Mouse (Mus musculus): ENCODE results near the gene Ankrd11. TPM values are rescaled to one million over a fixed set of nuclear protein-coding genes. Genes with fewer than 3 reads are reported as not detected.
A peak's percentile ranks its signal among the peaks of the same experiment; 100 is the strongest.

Gene Ankrd11
- polyA plus RNA-seq, 1 experiment from 2014 or later: 47.4 TPM

GRCm38 (mm10) chr8:122916766-122917165 is 125.3 kb downstream of the Ankrd11 start:
- DNase-seq (ENCODE audit: low spot score): no peak
- H3K9ac ChIP-seq (ENCODE audit: low read length): no peak overlapping the region
- peaks cover 43% of the 10 kb centered on the region for H3K36me3 ChIP-seq (ENCODE audit: control insufficient read depth, insufficient read depth, low read length)
- peaks cover 17% of the 10 kb centered on the region for H3K4me1 ChIP-seq (replicated peaks; ENCODE audit: control insufficient read depth, insufficient read depth, low read length)
- H3K4me3 ChIP-seq (ENCODE audit: low read depth, low read length): no peak overlapping the region
- 65% methylated on average over 3 of the region's 3 CpGs for WGBS
- no peaks in the 10 kb centered on the region for H3K27me3 ChIP-seq (replicated peaks; ENCODE audit: control insufficient read depth, insufficient read depth, low read length)
- no peak for ATAC-seq (replicated peaks; ENCODE audit: low FRiP score, low TSS enrichment, low read depth)
- H3K27ac ChIP-seq (ENCODE audit: low read depth): no peak overlapping the region
- no peaks in the 10 kb centered on the region for H3K9me3 ChIP-seq (ENCODE audit: control insufficient read depth, low read length)
- H3K4me2 ChIP-seq (ENCODE audit: low read length): no peak overlapping the region

DNA sequence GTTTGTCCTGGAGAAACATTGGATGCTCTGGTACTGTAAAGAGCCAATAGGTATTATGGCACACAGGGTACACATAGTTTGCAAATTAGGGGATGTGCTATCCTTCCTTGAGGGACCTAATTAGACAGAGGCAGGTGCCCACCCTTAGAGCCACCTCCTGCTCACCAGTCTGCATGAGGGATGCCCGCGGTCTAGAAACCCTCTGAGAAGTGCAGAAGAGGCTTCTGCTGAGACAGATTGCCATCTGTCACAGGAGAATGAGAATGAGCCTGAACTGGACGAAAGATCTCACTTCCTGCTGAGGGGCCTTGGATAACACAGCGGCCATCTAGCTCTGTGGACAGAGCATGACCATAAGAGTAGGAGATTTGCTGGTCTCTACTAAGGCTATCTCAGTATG is 129.2 kb downstream of the Ankrd11 start:
- H3K27ac ChIP-seq (ENCODE audit: low read depth): no peak overlapping the region
- H3K4me2 ChIP-seq (ENCODE audit: low read length): no peak overlapping the region
- H3K27me3 ChIP-seq (replicated peaks; ENCODE audit: control insufficient read depth, insufficient read depth, low read length): no peaks in the 10 kb centered on the region
- no peak overlapping the region for H3K4me3 ChIP-seq (ENCODE audit: low read depth, low read length)
- H3K9me3 ChIP-seq (ENCODE audit: control insufficient read depth, low read length): no peaks in the 10 kb centered on the region
- 86% methylated on average over 4 of the region's 4 CpGs for WGBS
- H3K36me3 ChIP-seq (ENCODE audit: control insufficient read depth, insufficient read depth, low read length): peaks cover 51% of the 10 kb centered on the region
- peaks cover 8% of the 10 kb centered on the region for H3K4me1 ChIP-seq (replicated peaks; ENCODE audit: control insufficient read depth, insufficient read depth, low read length)
- ATAC-seq (replicated peaks; ENCODE audit: low FRiP score, low TSS enrichment, low read depth): no peak
- no peak overlapping the region for H3K9ac ChIP-seq (ENCODE audit: low read length)
- no peak for DNase-seq (ENCODE audit: low spot score)

DNA sequence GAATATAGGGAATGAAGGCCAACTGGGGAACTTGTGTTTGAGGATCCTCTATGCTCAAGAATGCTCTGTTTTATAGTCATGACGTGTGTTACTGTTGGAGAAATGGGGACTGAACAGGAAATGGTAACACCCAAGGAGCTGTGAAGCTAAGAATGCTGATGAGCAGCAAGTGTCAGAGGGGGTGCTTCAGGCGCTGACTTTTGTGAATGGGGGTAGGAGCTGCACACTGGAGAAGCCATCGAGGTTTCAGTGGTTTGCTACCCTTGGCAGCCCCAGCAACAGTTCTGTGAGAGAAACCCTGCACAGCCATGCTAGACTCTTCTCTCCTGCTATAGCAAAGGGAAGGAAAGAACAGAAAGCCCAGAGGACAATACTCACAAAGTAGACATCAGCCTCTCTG is 129.9 kb downstream of the Ankrd11 start:
- Histone ChIP-seq H3K9ac (ENCODE audit: low read length) (no peak overlapping the region), H3K36me3 (ENCODE audit: control insufficient read depth, insufficient read depth, low read length) (peaks cover 58% of the 10 kb centered on the region), H3K4me1 (replicated peaks; ENCODE audit: control insufficient read depth, insufficient read depth, low read length) (peaks cover under 1% of the 10 kb centered on the region; the same call in 1 of the 2 replicates), H3K27me3 (replicated peaks; ENCODE audit: control insufficient read depth, insufficient read depth, low read length) (no peaks in the 10 kb centered on the region), H3K4me2 (ENCODE audit: low read length) (no peak overlapping the region), H3K9me3 (ENCODE audit: control insufficient read depth, low read length) (no peaks in the 10 kb centered on the region), H3K27ac (ENCODE audit: low read depth) (no peak overlapping the region), H3K4me3 (ENCODE audit: low read depth, low read length) (no peak overlapping the region)
- DNase-seq (ENCODE audit: low spot score) (no peak), ATAC-seq (replicated peaks; ENCODE audit: low FRiP score, low TSS enrichment, low read depth) (no peak)
- 80% methylated on average over 3 of the region's 3 CpGs for WGBS

GRCm38 (mm10) chr8:122906463-122907021 is 135.5 kb downstream of the Ankrd11 start:
- Histone ChIP-seq H3K4me2 (ENCODE audit: low read length) (no peak overlapping the region), H3K9me3 (ENCODE audit: control insufficient read depth, low read length) (no peaks in the 10 kb centered on the region), H3K4me3 (ENCODE audit: low read depth, low read length) (no peak overlapping the region), H3K27ac (ENCODE audit: low read depth) (no peak overlapping the region), H3K9ac (ENCODE audit: low read length) (no peak overlapping the region), H3K36me3 (ENCODE audit: control insufficient read depth, insufficient read depth, low read length) (peaks cover 18% of the 10 kb centered on the region), H3K27me3 (replicated peaks; ENCODE audit: control insufficient read depth, insufficient read depth, low read length) (no peaks in the 10 kb centered on the region), H3K4me1 (replicated peaks; ENCODE audit: control insufficient read depth, insufficient read depth, low read length) (peaks cover 5% of the 10 kb centered on the region)
- WGBS: 40% methylated on average over 6 of the region's 6 CpGs
- ATAC-seq (replicated peaks; ENCODE audit: low FRiP score, low TSS enrichment, low read depth) (peak; percentile 82), DNase-seq (ENCODE audit: low spot score) (peak; percentile 87)

GRCm38 (mm10) chr8:122905346-122905745 is 136.7 kb downstream of the Ankrd11 start:
- DNase-seq (ENCODE audit: low spot score) (no peak), ATAC-seq (replicated peaks; ENCODE audit: low FRiP score, low TSS enrichment, low read depth) (no peak)
- Histone ChIP-seq H3K4me2 (ENCODE audit: low read length) (no peak overlapping the region), H3K4me3 (ENCODE audit: low read depth, low read length) (no peak overlapping the region), H3K9ac (ENCODE audit: low read length) (no peak overlapping the region), H3K27me3 (replicated peaks; ENCODE audit: control insufficient read depth, insufficient read depth, low read length) (no peaks in the 10 kb centered on the region), H3K36me3 (ENCODE audit: control insufficient read depth, insufficient read depth, low read length) (peaks cover 25% of the 10 kb centered on the region), H3K27ac (ENCODE audit: low read depth) (no peak overlapping the region), H3K4me1 (replicated peaks; ENCODE audit: control insufficient read depth, insufficient read depth, low read length) (peaks cover 5% of the 10 kb centered on the region), H3K9me3 (ENCODE audit: control insufficient read depth, low read length) (no peaks in the 10 kb centered on the region)
- 91% methylated on average over 4 of the region's 4 CpGs for WGBS

DNA sequence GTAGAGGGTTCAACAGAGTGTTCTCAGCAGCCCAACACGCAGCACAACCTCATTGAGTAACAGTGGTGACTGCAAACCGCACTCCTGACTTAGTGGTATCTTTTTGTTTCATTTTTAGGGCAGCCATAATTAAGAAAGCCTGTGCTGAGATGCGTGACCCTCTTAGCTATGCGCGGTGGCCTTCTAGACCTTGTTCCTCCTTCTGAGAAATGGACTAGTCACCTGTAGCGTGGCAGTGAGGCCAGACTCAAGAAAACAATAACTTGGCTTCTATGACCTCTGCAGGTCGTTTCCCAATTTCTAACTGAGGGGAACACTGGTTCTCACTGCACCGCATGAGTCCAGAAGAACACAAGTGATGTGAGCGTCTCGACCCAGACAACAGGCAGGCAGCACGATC is 137.6 kb downstream of the Ankrd11 start:
- Histone ChIP-seq H3K4me3 (ENCODE audit: low read depth, low read length) (no peak overlapping the region), H3K9ac (ENCODE audit: low read length) (no peak overlapping the region), H3K4me2 (ENCODE audit: low read length) (no peak overlapping the region), H3K9me3 (ENCODE audit: control insufficient read depth, low read length) (no peaks in the 10 kb centered on the region), H3K27me3 (replicated peaks; ENCODE audit: control insufficient read depth, insufficient read depth, low read length) (no peaks in the 10 kb centered on the region), H3K4me1 (replicated peaks; ENCODE audit: control insufficient read depth, insufficient read depth, low read length) (peaks cover 5% of the 10 kb centered on the region), H3K27ac (ENCODE audit: low read depth) (no peak overlapping the region), H3K36me3 (ENCODE audit: control insufficient read depth, insufficient read depth, low read length) (peaks cover 34% of the 10 kb centered on the region)
- WGBS: 94% methylated on average over 11 of the region's 11 CpGs
- DNase-seq (ENCODE audit: low spot score) (no peak), ATAC-seq (replicated peaks; ENCODE audit: low FRiP score, low TSS enrichment, low read depth) (no peak)

DNA sequence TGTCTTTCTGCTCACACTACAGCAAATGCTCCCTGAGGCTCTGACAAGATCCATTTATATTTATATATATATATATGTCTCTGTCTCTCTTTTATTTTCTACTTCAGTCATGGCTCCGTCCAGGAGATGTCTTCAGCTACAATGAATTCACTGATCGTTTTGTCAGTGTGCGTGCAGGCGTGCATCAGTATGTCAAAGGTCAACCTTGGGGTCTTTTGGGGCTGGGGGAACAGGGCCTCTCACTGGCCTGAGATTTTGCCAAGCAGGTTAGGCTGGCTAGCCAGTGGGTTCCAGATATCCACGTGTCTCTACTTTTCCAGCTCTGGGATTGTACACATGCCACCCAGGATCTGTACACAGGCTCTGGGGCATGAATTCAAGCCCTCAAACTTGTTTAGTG is 139.1 kb downstream of the Ankrd11 start:
- peaks cover 42% of the 10 kb centered on the region for H3K36me3 ChIP-seq (ENCODE audit: control insufficient read depth, insufficient read depth, low read length)

GRCm38 (mm10) chr8:122902581-122902980 is 139.5 kb downstream of the Ankrd11 start:
- H3K27ac ChIP-seq (ENCODE audit: low read depth): no peak overlapping the region
- no peaks in the 10 kb centered on the region for H3K27me3 ChIP-seq (replicated peaks; ENCODE audit: control insufficient read depth, insufficient read depth, low read length)
- no peak overlapping the region for H3K4me3 ChIP-seq (ENCODE audit: low read depth, low read length)
- no peak overlapping the region for H3K4me2 ChIP-seq (ENCODE audit: low read length)
- DNase-seq (ENCODE audit: low spot score) (no peak), ATAC-seq (replicated peaks; ENCODE audit: low FRiP score, low TSS enrichment, low read depth) (no peak)
- 73% methylated on average over 3 of the region's 3 CpGs for WGBS
- H3K4me1 ChIP-seq (replicated peaks; ENCODE audit: control insufficient read depth, insufficient read depth, low read length): peaks cover 5% of the 10 kb centered on the region
- peaks cover 42% of the 10 kb centered on the region for H3K36me3 ChIP-seq (ENCODE audit: control insufficient read depth, insufficient read depth, low read length)
- no peak overlapping the region for H3K9ac ChIP-seq (ENCODE audit: low read length)
- H3K9me3 ChIP-seq (ENCODE audit: control insufficient read depth, low read length): no peaks in the 10 kb centered on the region

More for the DNA sequence above, 139.1 kb downstream of the Ankrd11 start:
- Histone ChIP-seq H3K27me3 (replicated peaks; ENCODE audit: control insufficient read depth, insufficient read depth, low read length) (no peaks in the 10 kb centered on the region), H3K4me2 (ENCODE audit: low read length) (no peak overlapping the region), H3K4me3 (ENCODE audit: low read depth, low read length) (no peak overlapping the region), H3K9me3 (ENCODE audit: control insufficient read depth, low read length) (no peaks in the 10 kb centered on the region), H3K4me1 (replicated peaks; ENCODE audit: control insufficient read depth, insufficient read depth, low read length) (peaks cover 5% of the 10 kb centered on the region), H3K27ac (ENCODE audit: low read depth) (no peak overlapping the region), H3K9ac (ENCODE audit: low read length) (no peak overlapping the region)
- DNase-seq (ENCODE audit: low spot score) (no peak), ATAC-seq (replicated peaks; ENCODE audit: low FRiP score, low TSS enrichment, low read depth) (no peak)
- WGBS: 69% methylated on average over 5 of the region's 5 CpGs

- Histone ChIP-seq H3K4me1 (replicated peaks; ENCODE audit: control insufficient read depth, insufficient read depth, low read length) (peaks cover 5% of the 10 kb centered on the region), H3K36me3 (ENCODE audit: control insufficient read depth, insufficient read depth, low read length) (peaks cover 42% of the 10 kb centered on the region), H3K27ac (ENCODE audit: low read depth) (no peak overlapping the region), H3K9me3 (ENCODE audit: control insufficient read depth, low read length) (no peaks in the 10 kb centered on the region), H3K27me3 (replicated peaks; ENCODE audit: control insufficient read depth, insufficient read depth, low read length) (no peaks in the 10 kb centered on the region), H3K4me2 (ENCODE audit: low read length) (no peak overlapping the region), H3K9ac (ENCODE audit: low read length) (no peak overlapping the region), H3K4me3 (ENCODE audit: low read depth, low read length) (no peak overlapping the region)
- WGBS: 89% methylated on average over 8 of the region's 8 CpGs
- no peak for DNase-seq (ENCODE audit: low spot score)
- no peak for ATAC-seq (replicated peaks; ENCODE audit: low FRiP score, low TSS enrichment, low read depth)
Observed at GRCm38 (mm10) chr8:122901892-122902515, 140.1 kb downstream of the Ankrd11 start.
